Mouse (Mus musculus): ENCODE results near the gene Eipr1.

DNA sequence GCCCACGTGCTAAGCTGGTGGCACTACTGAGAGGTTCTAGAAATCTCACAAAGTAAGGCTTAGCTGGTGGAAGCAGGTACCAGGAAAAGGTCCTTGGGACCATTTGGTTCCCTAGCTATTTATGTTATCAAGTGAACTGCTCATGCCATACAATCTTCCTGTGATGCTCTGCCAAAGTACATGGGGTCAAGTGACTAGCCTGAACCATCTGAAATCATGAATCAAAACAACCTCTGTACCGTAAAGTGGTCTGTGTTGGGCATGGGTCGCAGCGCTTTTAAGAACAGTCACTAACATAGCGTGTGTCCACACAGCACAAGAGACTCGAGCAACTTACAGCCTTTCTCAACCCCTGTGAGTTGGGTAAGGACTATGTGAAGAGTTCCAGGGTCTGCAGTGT is 46.4 kb upstream of the Eipr1 start:
- no peak for TF ChIP-seq ZC3H11A (IDR thresholded peaks at IDR 0.05; ENCODE audit: borderline replicate concordance, low read depth, low read length)
- TF ChIP-seq ZNF384 (IDR thresholded peaks at IDR 0.05; ENCODE audit: low read depth, low read length), result no peak
